Mouse (Mus musculus): ENCODE measurements around the gene Abce1. TPM values are rescaled to one million over a fixed set of nuclear protein-coding genes. Genes with fewer than 3 reads are reported as not detected.
A peak's percentile ranks its signal among the peaks of the same experiment; 100 is the strongest.

Gene Abce1
- total and polyA plus RNA-seq, 3 experiments, result 123 to 306 (median 202) TPM

GRCm38 (mm10) chr8:79734304-79734703 is 22.8 kb upstream of the Abce1 start (continued):
- no peak for TF ChIP-seq JUN (IDR thresholded peaks at IDR 0.05; ENCODE audit: insufficient read depth, low read depth, low read length)
- TF ChIP-seq RAD21 (IDR thresholded peaks at IDR 0.05; ENCODE audit: low read depth, low read length), result peak; percentile 89
- no peak for TF ChIP-seq ELF1 (IDR thresholded peaks at IDR 0.05; ENCODE audit: low read depth, low read length)
- no peak for TF ChIP-seq GABPA (IDR thresholded peaks at IDR 0.05; ENCODE audit: insufficient replicate concordance, low read depth, low read length)

- Histone ChIP-seq H3K27me3 (replicated peaks) (no peaks in the 10 kb centered on the region), H3K4me1 (ENCODE audit: control insufficient read depth in 1 of 2, insufficient read depth in 2 of 2) (peaks cover 0 to 8% of the 10 kb centered on the region in 2 experiments; a peak in 1 of 4 replicates), H3K27ac (ENCODE audit: insufficient read depth, low read depth) (no peak overlapping the region), H3K4me3 (replicated peaks in 1 of 3; ENCODE audit: low read depth in 2 of 3, low read length in 2 of 3, poor library complexity in 1 of 3) (no peak overlapping the region), H3K9me3 (replicated peaks; ENCODE audit: low read length) (no peaks in the 10 kb centered on the region), H3K9ac (ENCODE audit: insufficient read depth, low read depth) (no peak overlapping the region), H3K79me2 (replicated peaks; ENCODE audit: control insufficient read depth, extremely low read depth, insufficient read depth, poor library complexity, severe bottlenecking) (no peaks in the 10 kb centered on the region), H3K36me3 (replicated peaks in 1 of 2; ENCODE audit: control insufficient read depth in 1 of 2, insufficient read depth in 1 of 2, low read length in 1 of 2) (peaks cover 0 to 43% of the 10 kb centered on the region in 2 experiments), H3K4me2 (ENCODE audit: insufficient read depth, low read depth, poor library complexity, severe bottlenecking) (no peak overlapping the region)
- DNase-seq (ENCODE audit: extremely low read depth), result no peak
- dilution Hi-C loops (cut with MboI; ENCODE audit: extremely low pct_ligation_motif_present, extremely low pct_unique_long_range_greater_than_20kb, low sequenced_read_pairs) (no loop called here), in situ Hi-C loops (cut with MboI; ENCODE audit: low pct_ligation_motif_present, low pct_unique_long_range_greater_than_20kb, low sequenced_read_pairs) (loop anchor here (25.0 kb wide), 1 partner anchor 334 kb away; the partner anchor contains the start of gene Hhip)
- TF ChIP-seq USF1 (IDR thresholded peaks at IDR 0.05; ENCODE audit: low read depth, low read length) (no peak), ELF1 (IDR thresholded peaks at IDR 0.05; ENCODE audit: low read depth, low read length) (no peak), GABPA (IDR thresholded peaks at IDR 0.05; ENCODE audit: insufficient replicate concordance, low read depth, low read length) (no peak), TBP (conservative IDR thresholded peaks at IDR 0.05; ENCODE audit: low read depth, low read length) (no peak), CHD1 (IDR thresholded peaks at IDR 0.05; ENCODE audit: low read depth, low read length) (no peak), MYC (IDR thresholded peaks at IDR 0.05; ENCODE audit: low read depth, low read length) (0 out of 2 replicates have a peak, but pooled peaks have one; percentile 45), NELFE (IDR thresholded peaks at IDR 0.05; ENCODE audit: low read depth, low read length) (no peak), BHLHE40 (IDR thresholded peaks at IDR 0.05; ENCODE audit: low read depth, low read length) (no peak), POLR2A (IDR thresholded peaks at IDR 0.05; ENCODE audit: low read depth, low read length) (no peak), ETS1 (conservative IDR thresholded peaks at IDR 0.05; ENCODE audit: low read depth, low read length) (no peak), JUND (conservative IDR thresholded peaks at IDR 0.05; ENCODE audit: low read depth, low read length) (no peak), MAZ (IDR thresholded peaks at IDR 0.05; ENCODE audit: low read depth, low read length) (no peak), RAD21 (IDR thresholded peaks at IDR 0.05; ENCODE audit: low read depth, low read length) (no peak), ZNF384 (IDR thresholded peaks at IDR 0.05; ENCODE audit: low read depth, low read length) (peak; percentile 38; the same call in 1 of the 2 replicates), ZMIZ1 (IDR thresholded peaks at IDR 0.05; ENCODE audit: low read depth, low read length) (no peak), EP300 (IDR thresholded peaks at IDR 0.05; ENCODE audit: low read length) (no peak), HCFC1 (IDR thresholded peaks at IDR 0.05; ENCODE audit: low read depth, low read length) (no peak), MAX (IDR thresholded peaks at IDR 0.05; ENCODE audit: low read length) (no peak), TCF12 (IDR thresholded peaks at IDR 0.05; ENCODE audit: low read depth, low read length) (no peak), E2F4 (IDR thresholded peaks at IDR 0.05; ENCODE audit: insufficient replicate concordance, low read depth, low read length) (no peak), MEF2A (IDR thresholded peaks at IDR 0.05; ENCODE audit: borderline replicate concordance, low read depth, low read length) (no peak), PAX5 (IDR thresholded peaks at IDR 0.05; ENCODE audit: low read length) (no peak), CTCF (conservative IDR thresholded peaks at IDR 0.05 in 1 of 2, IDR thresholded peaks at IDR 0.05 in 1 of 2; ENCODE audit: low read depth in 2 of 2, low read length in 2 of 2) (peak in 1 of 2 experiments; percentile 56; a peak in 2 of 4 replicates)
These were observed 16.4 kb upstream of the Abce1 start for GRCm38 (mm10) chr8:79727900-79728299.

Data from CH12.LX (cell line).